Mouse (Mus musculus) kidney, embryonic 14.5 days (tissue): ENCODE measurements at regions not wholly inside any gene's neighbourhood (a gene's known extent, or its start where the extent isn't known, plus 50 kb on each side); places are given as distances from the start of the nearest gene placed in this dataset.

Experiments used
- ATAC-seq: fragments of 200-750 bp; cut with Nextera tagmentation; 2 replicates; pipeline ENCODE4 v1.8.0; 2017; ENCODE audit warnings: moderate number of reproducible peaks, mild to moderate bottlenecking, moderate TSS enrichment, moderate library complexity; ENCODE audit not compliant: low FRiP score, low TSS enrichment
- H3K27ac ChIP-seq: fragments of 300-500 bp; sonication (generic); 2 replicates; pipeline ENCODE4 v1.5.1; 2014; ENCODE audit warnings: low read depth, mild to moderate bottlenecking, low read length, moderate library complexity, mixed read lengths
- H3K27me3 ChIP-seq: fragments of 300-500 bp; sonication (generic); 2 replicates; pipeline ENCODE4 v1.6.1; 2014; ENCODE audit warnings: mild to moderate bottlenecking, low read length; ENCODE audit not compliant: control insufficient read depth, insufficient read depth
- H3K36me3 ChIP-seq: fragments of 300-500 bp; sonication (generic); 2 replicates; pipeline ENCODE4 v1.6.1; 2014; ENCODE audit warnings: low read length, mixed read lengths; ENCODE audit not compliant: control insufficient read depth, insufficient read depth
- H3K4me1 ChIP-seq: fragments of 300-500 bp; sonication (generic); 2 replicates; pipeline ENCODE4 v1.6.1; 2014; ENCODE audit warnings: low read length, mixed read lengths; ENCODE audit not compliant: control insufficient read depth, insufficient read depth
- H3K4me2 ChIP-seq: fragments of 300-500 bp; sonication (generic); replicated peaks from 2 replicates; pipeline ENCODE4 v1.6.1; 2014; ENCODE audit warnings: low read depth, mild to moderate bottlenecking, low read length
- H3K4me3 ChIP-seq: fragments of 300-500 bp; sonication (generic); 2 replicates; pipeline ENCODE4 v1.5.1; 2014; ENCODE audit warnings: mild to moderate bottlenecking, low read length
- H3K9ac ChIP-seq: fragments of 300-500 bp; sonication (generic); 2 replicates; pipeline ENCODE4 v1.6.1; 2014; ENCODE audit warnings: low read depth, mild to moderate bottlenecking, low read length, moderate library complexity
- H3K9me3 ChIP-seq: fragments of 300-500 bp; sonication (generic); 2 replicates; pipeline ENCODE4 v1.6.1; 2016; ENCODE audit warnings: low read length; ENCODE audit not compliant: control insufficient read depth
- WGBS: fragments of 180-500 bp; shearing (Covaris S2); extraction: QIAGEN DNeasy Blood & Tissue Kit; methylation state at CpG from one replicate; pipeline ENCODE4 v1.1.7; 2014; 5-methylcytosine and 5-hydroxymethylcytosine counted together

DNA sequence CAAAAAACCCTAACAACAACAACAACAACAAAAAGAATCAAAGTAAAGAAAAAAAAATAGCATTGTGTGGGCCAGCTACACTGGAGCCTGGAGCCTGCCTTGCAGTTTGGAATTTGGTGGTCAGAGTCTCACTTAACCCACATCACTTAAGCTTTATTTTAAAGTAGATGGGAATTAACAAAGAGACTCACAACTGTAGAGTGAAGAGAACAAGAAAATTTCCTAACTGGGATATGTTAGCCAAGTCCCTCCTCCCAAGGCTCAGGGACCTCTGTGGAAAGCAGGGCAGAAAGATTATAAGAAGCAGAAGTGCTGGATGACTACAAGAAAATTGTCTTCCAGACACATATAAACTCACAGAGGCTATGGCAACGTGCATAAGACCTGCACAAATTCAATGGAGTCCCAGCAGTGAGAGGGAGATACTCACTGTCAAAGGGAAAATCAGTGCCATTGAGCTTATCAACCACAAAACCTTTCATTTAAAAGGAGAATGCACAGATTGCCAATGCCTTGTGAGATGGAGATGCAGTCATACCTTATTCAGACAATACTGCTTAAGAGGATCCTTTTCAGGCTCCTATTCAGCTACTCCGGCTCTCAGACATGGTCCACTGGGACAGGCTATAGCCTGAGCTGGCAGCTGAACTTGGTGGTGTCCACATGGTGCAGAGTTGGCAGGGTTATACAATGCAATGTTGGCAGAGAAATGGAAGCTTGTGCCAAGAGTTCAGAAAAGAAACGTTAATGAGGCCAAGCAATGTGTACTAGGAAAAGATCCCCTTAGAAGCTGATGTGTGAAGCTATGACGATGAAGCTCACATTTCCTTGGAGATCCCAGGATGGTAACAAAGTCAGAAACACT is 154.4 kb downstream of the Cxxc4 start:
- Histone ChIP-seq H3K4me1 (no peaks in the 10 kb centered on the region), H3K27ac (no peak overlapping the region), H3K9ac (no peak overlapping the region), H3K9me3 (no peaks in the 10 kb centered on the region), H3K36me3 (no peaks in the 10 kb centered on the region), H3K4me2 (no peak overlapping the region), H3K4me3 (no peak overlapping the region), H3K27me3 (no peaks in the 10 kb centered on the region)
- 85% methylated on average over 4 of the region's 4 CpGs for WGBS
- ATAC-seq = no peak

DNA sequence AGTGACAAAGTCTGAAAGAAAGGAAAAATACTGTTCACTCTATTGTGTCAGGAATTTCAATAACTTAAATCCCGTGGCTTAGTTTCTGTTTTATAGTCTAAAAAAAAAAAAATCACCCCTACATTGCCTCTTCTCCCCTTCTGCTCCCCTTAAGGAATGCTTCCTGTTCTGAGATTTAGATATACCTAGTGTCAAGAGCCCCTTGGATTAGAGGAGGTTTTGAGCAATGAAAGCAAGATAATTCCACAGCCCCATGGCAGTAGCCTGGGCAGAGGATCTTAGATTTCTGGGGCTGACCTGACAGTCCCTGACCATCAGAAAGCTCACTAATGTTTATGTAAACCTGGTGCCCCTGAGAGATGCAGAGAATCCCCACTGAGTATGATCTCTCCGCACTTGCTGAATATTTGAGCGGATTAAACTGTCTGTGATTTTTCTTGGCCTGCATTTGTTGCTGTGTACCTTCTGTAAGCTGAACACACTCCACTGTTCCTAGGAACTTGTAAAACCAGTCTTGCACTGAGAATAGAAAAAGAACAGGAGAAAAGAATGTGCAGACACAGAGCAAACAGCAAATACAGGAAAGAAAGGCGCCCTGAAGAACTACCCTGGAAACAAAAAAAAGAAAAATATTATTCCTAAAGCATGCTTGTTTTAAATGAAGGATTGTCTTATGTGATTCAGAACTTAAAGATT is 164.3 kb downstream of the Cxxc4 start:
- 69% methylated on average over 4 of the region's 4 CpGs for WGBS
- no peak overlapping the region for H3K27ac ChIP-seq
- no peak overlapping the region for H3K9ac ChIP-seq
- H3K4me2 ChIP-seq = no peak overlapping the region
- no peak for ATAC-seq
- no peaks in the 10 kb centered on the region for H3K9me3 ChIP-seq
- no peaks in the 10 kb centered on the region for H3K36me3 ChIP-seq
- H3K4me1 ChIP-seq = no peaks in the 10 kb centered on the region
- H3K4me3 ChIP-seq = no peak overlapping the region
- H3K27me3 ChIP-seq = no peaks in the 10 kb centered on the region

DNA sequence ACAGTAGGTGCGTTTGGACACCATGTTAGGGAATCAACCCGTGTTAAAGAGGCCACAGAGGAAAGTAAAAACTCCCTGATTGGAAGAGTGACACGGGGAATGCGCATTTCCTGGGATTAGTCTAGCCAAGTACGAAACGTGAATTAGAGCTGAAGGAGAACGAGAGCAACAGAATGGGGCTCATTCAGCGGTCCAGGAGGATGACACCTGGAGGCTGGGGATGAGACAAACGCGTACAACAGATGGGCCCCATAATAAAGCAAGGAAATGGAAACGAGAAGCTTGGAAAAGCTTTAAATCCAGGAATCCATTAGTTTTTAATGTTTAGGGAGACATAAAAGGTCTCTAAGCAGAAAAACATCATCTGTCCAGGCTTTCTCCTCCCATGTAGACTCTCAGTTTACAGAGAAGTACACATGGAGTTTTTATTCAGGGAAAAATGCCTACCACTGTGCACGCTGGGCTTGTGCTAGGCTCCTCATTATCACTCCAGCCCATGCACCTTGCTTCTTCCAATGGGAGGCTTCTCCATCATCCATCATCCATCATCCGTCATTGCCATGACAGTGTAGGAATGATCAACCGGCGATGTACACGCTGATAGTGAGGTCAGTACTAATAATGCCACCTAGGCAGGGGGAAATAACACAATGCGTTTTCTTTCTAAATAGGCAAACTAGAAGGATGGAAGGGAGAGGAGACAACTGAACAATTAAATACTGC is 179.5 kb downstream of the Cxxc4 start:
- ATAC-seq = no peak
- H3K27me3 ChIP-seq = no peaks in the 10 kb centered on the region
- H3K4me2 ChIP-seq = no peak overlapping the region
- H3K9me3 ChIP-seq = no peaks in the 10 kb centered on the region
- no peak overlapping the region for H3K4me3 ChIP-seq
- H3K9ac ChIP-seq = no peak overlapping the region
- no peaks in the 10 kb centered on the region for H3K36me3 ChIP-seq
- no peak overlapping the region for H3K27ac ChIP-seq
- H3K4me1 ChIP-seq = no peaks in the 10 kb centered on the region
- WGBS = 68% methylated on average over 17 of the region's 17 CpGs

DNA sequence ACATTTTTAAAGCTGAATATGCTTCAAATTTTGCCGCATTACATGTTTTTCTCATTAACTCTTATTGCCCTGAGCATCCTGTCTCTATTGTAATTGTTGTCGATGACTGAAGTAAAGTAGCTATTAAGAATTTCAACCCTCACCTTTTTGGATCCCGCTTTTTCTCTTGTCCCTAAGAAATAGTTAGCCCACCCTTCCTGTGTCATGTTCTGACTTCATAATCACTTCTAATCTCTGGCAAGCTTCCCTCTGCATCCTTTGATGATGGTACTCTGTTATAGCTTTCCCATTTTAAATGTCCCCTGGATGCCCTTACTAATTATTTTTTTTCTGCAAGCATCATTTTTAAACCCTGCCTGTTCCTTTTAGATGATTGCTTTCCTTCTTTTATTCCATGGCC is 191.3 kb downstream of the Cxxc4 start:
- no peak overlapping the region for H3K9ac ChIP-seq
- 91% methylated on average over 3 of the region's 3 CpGs for WGBS
- H3K27ac ChIP-seq = no peak overlapping the region
- H3K4me3 ChIP-seq = no peak overlapping the region
- H3K4me2 ChIP-seq = no peak overlapping the region
- H3K36me3 ChIP-seq = no peaks in the 10 kb centered on the region
- no peaks in the 10 kb centered on the region for H3K4me1 ChIP-seq
- no peaks in the 10 kb centered on the region for H3K9me3 ChIP-seq
- no peak for ATAC-seq
- no peaks in the 10 kb centered on the region for H3K27me3 ChIP-seq

DNA sequence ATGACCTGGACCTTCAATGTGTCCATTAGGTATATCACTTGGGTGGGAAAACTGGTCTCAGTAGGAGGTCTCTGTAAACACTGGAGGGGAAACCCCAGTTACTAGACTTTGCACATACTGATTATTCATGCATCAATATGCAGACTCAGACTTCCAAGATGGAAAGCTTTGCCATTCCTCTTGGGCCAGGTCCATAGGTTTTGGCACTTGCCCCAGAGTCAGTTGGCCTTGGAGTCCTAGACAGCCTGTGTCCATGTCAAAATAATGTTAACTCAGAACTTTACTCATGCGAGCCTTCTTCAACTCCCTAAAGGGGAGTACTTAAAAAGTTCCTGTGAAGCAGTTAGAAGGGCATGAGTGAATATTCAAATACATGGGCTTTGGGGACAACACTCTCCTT is 230.3 kb downstream of the Cxxc4 start:
- H3K4me3 ChIP-seq = no peak overlapping the region
- H3K9ac ChIP-seq = no peak overlapping the region
- ATAC-seq = no peak
- no peaks in the 10 kb centered on the region for H3K9me3 ChIP-seq
- WGBS = 70% methylated on average over 1 of the region's 1 CpGs
- H3K36me3 ChIP-seq = no peaks in the 10 kb centered on the region
- no peaks in the 10 kb centered on the region for H3K4me1 ChIP-seq
- no peaks in the 10 kb centered on the region for H3K27me3 ChIP-seq
- H3K27ac ChIP-seq = no peak overlapping the region
- no peak overlapping the region for H3K4me2 ChIP-seq

DNA sequence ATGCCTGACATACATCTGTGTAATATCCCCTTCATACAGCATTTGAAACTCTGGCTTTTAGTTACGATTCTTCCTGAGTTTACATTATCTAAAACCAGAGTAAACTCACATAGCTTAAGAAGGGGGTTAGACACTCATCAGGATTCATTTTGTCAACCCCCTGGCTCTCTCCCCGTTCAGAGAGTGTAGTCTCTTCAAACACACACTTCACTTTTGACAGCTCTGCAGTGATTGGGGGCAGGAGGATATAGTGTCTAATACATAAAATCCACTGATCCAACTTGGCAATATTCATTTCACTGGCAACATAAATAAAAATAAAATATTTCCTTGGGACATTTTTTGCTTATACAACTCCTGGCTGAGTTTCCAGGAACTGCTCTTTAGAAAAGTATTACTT is 251.0 kb downstream of the Cxxc4 start:
- WGBS = 70% methylated on average over 2 of the region's 2 CpGs
- Histone ChIP-seq H3K4me3 (no peak overlapping the region), H3K27ac (no peak overlapping the region), H3K36me3 (no peaks in the 10 kb centered on the region), H3K4me2 (no peak overlapping the region), H3K9ac (no peak overlapping the region), H3K27me3 (no peaks in the 10 kb centered on the region), H3K9me3 (no peaks in the 10 kb centered on the region), H3K4me1 (no peaks in the 10 kb centered on the region)
- ATAC-seq = no peak

DNA sequence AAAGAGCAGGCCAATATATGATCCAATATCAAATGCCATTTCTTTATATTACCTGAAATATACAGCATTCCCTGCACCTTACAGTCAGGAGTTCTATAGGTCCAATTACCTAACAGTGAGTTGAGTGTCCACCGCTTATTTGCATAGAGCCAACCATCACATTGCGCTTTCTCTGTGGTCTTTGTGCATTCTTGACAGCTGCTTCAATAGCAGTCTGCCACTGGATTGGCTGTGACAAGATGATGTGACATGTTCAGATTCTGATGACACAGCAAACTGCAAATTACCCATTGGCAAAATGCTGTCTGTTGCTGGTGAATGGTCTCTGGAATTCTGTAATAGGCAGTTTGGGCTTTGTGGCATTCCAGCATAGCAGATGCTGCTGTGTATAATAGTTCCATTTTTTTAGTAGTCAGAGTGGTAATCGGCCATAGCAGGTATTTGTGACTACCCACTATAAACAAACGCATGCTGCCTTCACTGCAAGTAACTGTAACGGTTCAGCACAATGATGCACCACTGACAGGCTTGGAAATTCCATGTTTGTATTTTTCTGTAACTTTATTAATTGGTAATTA is 253.8 kb downstream of the Cxxc4 start:
- Histone ChIP-seq H3K9me3 (no peaks in the 10 kb centered on the region), H3K9ac (no peak overlapping the region), H3K27me3 (no peaks in the 10 kb centered on the region), H3K27ac (no peak overlapping the region), H3K36me3 (no peaks in the 10 kb centered on the region), H3K4me2 (no peak overlapping the region), H3K4me3 (no peak overlapping the region), H3K4me1 (no peaks in the 10 kb centered on the region)
- no peak for ATAC-seq
- 96% methylated on average over 5 of the region's 5 CpGs for WGBS

DNA sequence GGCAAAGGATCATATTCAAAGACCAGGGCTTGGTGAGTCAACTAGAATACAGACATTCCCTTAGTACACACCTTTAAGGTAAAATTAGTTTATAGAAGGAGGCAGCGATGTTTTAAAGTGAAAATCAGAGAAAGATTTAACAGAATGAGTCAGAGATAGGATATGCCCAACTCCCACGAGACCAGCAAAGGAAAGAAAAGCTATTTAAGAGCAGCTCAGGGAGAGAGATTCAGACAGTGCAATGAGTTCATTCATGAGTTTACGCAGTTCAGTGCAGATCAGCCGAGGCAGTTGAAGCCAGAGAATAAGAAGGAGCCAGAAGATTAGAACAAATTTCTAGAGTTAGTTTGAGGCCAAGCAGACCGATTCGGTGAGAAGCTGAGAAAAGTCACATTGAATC is 273.4 kb downstream of the Cxxc4 start:
- no peaks in the 10 kb centered on the region for H3K27me3 ChIP-seq
- no peak overlapping the region for H3K27ac ChIP-seq
- ATAC-seq = no peak
- H3K4me1 ChIP-seq = no peaks in the 10 kb centered on the region
- H3K9ac ChIP-seq = no peak overlapping the region
- 0 out of 2 replicates have a peak, but pooled peaks cover 5% of the 10 kb centered on the region for H3K9me3 ChIP-seq
- H3K4me3 ChIP-seq = no peak overlapping the region
- WGBS = 81% methylated on average over 6 of the region's 6 CpGs
- no peak overlapping the region for H3K4me2 ChIP-seq
- no peaks in the 10 kb centered on the region for H3K36me3 ChIP-seq
